Mouse (Mus musculus): ENCODE results near the gene Emx1. TPM values are rescaled to one million over a fixed set of nuclear protein-coding genes. Genes with fewer than 3 reads are reported as not detected.

The Emx1 gene
- total RNA-seq, 4 experiments from 2014 or later: not detected

- DNase-seq (ENCODE audit: low spot score in 2 of 2): no peak
Measured at GRCm38 (mm10) chr6:85230762-85231161, 43.5 kb downstream of the Emx1 start.

- no peak for DNase-seq (ENCODE audit: low spot score in 2 of 2)
Measured at GRCm38 (mm10) chr6:85231469-85231868, 44.2 kb downstream of the Emx1 start.

GRCm38 (mm10) chr6:85232045-85232444 lies 44.8 kb downstream of the Emx1 start:
- no peak for DNase-seq (ENCODE audit: low spot score in 2 of 2)

GRCm38 (mm10) chr6:85232836-85233623 lies 45.8 kb downstream of the Emx1 start:
- DNase-seq (ENCODE audit: low spot score in 2 of 2): no peak

GRCm38 (mm10) chr6:85234796-85235195 lies 47.6 kb downstream of the Emx1 start:
- no peak for DNase-seq (ENCODE audit: low spot score in 2 of 2)

- no peak for DNase-seq (ENCODE audit: low spot score in 2 of 2)
Measured at GRCm38 (mm10) chr6:85237001-85237400, 49.8 kb downstream of the Emx1 start.

- no peak for DNase-seq (ENCODE audit: low spot score in 2 of 2)
Measured at GRCm38 (mm10) chr6:85237595-85238337, 50.5 kb downstream of the Emx1 start.

GRCm38 (mm10) chr6:85239044-85239489 lies 51.8 kb downstream of the Emx1 start:
- DNase-seq (ENCODE audit: low spot score in 2 of 2): peak; percentile 45 to 46

GRCm38 (mm10) chr6:85249821-85250220 lies 62.6 kb downstream of the Emx1 start:
- no peak for DNase-seq (ENCODE audit: low spot score in 2 of 2)

- DNase-seq (ENCODE audit: low spot score in 2 of 2): peak; percentile 50 to 71
Measured at GRCm38 (mm10) chr6:85250811-85251241, 63.6 kb downstream of the Emx1 start.

GRCm38 (mm10) chr6:85252251-85253058 lies 65.2 kb downstream of the Emx1 start:
- no peak for DNase-seq (ENCODE audit: low spot score in 2 of 2)

GRCm38 (mm10) chr6:85253275-85253674 lies 66.0 kb downstream of the Emx1 start:
- no peak for DNase-seq (ENCODE audit: low spot score in 2 of 2)

Other genes starting within 250 kb of the Emx1 start
- gene Exoc6b, start 117.9 kb upstream of the Emx1 start, total RNA-seq (2022): 10 to 100 TPM; 10.9 to 13.9 (median 13.4) TPM
- gene Spr, start 49.7 kb upstream of the Emx1 start, total RNA-seq (2022): 10 to 100 TPM; 49.3 to 59.9 (median 58.7) TPM
- 1 to 10 TPM; 4.2 to 6.0 (median 5.5) TPM for gene Sfxn5, start 146.0 kb downstream of the Emx1 start, total RNA-seq (2022)
- gene Rab11fip5, start 187.2 kb downstream of the Emx1 start, total RNA-seq (2022): 10 to 100 TPM; 23.8 to 35.6 (median 30.0) TPM
- gene Noto, start 236.4 kb downstream of the Emx1 start, total RNA-seq (2022): not detected
- gene Smyd5, start 244.6 kb downstream of the Emx1 start, total RNA-seq (2022): 1 to 10 TPM; 8.4 to 9.6 (median 8.4) TPM